Mouse (Mus musculus): Measurements from ENCODE around the gene Mtif2.
"Not testable (repeated sequence)": the region's sequence is repeated elsewhere in the genome, so short reads cannot be mapped to it uniquely, and the experiment has no call there.

Mtif2 gene

DNA sequence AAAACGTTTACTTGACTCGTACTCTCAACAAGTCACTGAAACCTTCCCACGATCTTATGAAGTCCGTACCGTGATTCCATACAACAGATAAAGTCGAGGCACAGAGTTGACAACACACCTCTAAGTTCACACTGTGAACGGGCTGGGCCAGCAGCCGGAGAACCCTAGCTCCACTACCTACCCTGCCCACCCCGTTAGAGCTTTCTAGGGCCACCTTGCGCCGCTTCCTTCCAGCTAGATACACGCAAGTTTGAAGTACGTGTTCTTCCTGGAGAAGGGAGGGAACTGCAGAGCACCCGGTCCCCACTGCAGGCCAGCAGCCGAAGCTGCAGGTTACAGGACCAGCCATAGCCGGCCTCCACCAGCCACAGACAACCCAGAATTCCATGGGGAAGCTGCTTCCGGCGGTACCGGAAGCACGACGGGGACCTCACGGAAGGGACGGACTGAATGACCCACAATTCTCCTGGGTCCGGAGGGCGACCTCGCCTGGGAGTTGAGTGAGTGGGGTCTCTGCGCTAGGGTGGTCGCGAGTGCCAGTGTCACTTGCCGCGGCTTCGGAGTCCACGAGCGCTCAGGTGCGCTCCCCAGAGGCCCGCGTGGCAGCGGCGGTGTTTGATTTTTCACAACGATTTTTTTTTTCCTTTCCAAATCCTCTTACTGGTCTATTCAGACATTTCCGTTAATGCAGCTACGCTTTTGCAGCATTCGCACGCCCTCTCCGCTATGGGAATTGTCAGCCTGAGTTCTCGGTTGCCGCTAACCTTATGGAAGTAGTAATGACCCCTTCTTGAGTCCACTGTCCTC, at the start of gene Mtif2:
TSS of gene Mtif2 (plus strand) at position 421 of the 807 bp plus-strand sequence.
- in situ Hi-C loops (cut with MboI; ENCODE audit: low sequenced_read_pairs): no loop called here

DNA sequence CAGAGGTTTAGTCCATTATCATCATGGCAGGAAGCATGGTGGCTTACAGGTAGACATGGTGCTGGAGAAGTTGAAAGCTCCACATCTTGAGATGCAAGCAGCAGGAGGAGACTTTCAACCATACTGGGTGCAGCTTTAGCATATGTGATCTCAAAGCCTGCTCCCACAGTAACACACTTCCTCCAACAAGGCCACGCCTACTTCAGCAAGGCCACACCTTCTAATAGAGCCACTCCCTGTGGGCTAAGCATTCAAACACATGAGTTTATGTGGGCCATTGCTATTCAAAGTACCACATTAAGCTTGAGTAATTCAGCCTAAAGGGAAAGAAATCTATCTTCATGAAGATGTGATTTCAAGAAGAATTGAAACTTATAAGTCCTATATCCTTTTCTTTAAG, 33.1 kb upstream of the Mtif2 start:
- in situ Hi-C loops (cut with MboI; ENCODE audit: low sequenced_read_pairs): no loop called here

DNA sequence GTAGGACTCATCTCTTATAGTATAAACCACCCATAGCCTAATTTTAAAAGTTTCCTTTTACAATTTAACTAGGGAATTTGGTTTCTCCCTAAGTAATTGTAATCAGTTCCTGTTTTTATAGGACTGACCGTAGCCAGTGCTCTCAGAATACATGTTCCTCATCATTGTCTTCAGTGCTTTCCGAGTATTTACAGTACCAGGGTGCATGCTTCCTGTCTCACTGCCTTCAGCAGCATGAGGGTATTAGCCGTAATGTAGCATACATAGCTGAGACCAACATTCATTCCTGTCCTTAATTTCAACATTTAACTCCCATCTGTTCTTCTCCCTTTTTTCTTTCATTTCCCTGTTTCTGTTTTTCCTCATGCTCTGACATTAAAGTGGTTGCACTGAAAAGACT, 29.2 kb upstream of the Mtif2 start:
- in situ Hi-C loops (cut with MboI; ENCODE audit: low sequenced_read_pairs): no loop called here

DNA sequence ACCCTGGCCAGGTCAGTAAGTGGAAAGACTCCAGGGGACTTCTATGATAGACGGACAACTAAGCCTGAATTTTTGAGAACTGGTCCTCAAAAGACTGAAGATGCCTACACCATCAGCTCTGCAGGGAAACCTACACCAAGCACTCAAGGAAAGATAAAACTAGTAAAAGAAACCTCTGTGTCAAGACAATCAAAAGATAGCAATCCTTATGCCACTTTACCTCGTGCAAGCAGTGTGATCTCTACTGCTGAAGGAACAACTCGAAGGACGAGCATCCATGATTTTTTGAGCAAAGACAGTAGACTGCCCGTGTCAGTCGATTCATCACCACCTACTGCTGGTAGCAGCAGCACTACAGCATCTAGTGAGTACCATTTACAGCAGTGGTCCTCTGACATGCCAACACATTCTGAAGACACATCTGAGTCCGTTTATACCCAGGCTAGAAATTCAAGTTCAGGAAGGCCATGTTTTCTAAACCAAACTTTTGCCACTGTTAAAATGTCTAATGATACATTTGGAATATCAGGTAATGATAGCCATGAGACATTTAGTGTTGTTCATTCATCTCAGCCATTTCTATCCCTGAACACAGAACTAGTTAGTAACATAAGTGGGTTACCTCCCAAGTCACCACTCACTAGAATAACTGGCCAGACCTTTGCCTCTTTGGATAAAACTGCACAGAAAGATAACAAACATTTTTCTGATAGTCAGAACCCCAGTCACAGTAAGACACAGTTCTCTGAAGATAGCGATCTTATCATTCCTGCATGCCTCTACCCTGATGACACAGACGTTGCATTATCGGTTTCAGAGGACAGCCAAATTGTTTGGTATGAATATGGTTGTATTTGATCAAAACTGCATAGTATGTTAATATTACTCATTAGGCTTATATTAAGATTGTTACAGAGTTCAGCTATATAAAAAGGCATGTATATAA, 22.0 kb upstream of the Mtif2 start:
- in situ Hi-C loops (cut with MboI; ENCODE audit: low sequenced_read_pairs): no loop called here

DNA sequence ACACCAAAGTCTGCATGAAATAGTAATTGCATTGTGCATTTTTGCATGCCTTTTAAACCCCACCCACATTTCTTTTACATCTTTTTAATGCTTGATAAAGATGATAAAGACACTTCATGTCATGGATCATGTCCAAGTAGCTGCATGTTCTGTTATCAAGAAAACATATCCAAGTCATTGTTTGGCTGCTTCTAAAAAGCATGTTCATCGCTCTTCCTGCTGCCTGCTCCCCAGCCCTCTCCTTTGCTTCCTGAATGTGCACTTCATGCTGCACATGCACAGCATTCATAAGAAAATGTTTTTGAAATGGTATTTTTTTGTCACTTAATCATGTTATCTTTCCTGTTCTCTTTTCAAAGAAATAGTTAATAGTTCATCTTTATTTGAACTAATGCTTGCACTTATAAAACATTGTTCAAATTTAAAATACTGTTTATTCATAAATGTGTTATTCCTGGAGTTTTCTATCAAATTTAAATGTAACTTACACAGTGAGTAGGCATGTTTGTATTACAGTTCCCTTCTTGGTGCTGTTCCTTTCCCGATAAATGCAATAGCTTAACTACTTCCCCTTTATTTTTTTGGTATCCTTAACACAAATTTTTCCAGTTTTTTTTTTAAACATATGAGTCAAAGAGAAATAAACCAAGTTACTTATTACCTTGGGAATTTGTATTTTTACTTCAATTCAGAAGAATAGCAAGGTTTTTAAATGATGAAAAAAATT, 21.1 kb upstream of the Mtif2 start:
- in situ Hi-C loops (cut with MboI; ENCODE audit: low sequenced_read_pairs): no loop called here

DNA sequence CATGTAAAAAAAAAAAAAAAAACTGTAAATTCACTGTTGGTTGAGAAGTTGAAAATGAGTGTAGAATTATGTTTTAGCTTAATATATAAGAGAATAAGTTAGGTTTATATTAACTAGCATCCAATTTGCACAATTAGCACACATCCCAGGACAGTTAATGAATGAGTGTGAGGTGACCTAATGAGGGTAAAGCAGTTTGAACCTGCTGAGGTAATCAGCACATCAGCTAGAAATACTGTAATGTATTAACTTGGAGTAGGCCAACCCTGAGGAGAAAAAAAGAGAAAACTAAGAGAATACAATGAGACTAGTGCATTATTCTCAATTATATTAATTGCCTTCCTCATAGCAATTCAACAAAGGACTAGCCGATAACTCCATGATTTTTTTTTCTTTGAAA, 16.8 kb upstream of the Mtif2 start:
- in situ Hi-C loops (cut with MboI; ENCODE audit: low sequenced_read_pairs): no loop called here

DNA sequence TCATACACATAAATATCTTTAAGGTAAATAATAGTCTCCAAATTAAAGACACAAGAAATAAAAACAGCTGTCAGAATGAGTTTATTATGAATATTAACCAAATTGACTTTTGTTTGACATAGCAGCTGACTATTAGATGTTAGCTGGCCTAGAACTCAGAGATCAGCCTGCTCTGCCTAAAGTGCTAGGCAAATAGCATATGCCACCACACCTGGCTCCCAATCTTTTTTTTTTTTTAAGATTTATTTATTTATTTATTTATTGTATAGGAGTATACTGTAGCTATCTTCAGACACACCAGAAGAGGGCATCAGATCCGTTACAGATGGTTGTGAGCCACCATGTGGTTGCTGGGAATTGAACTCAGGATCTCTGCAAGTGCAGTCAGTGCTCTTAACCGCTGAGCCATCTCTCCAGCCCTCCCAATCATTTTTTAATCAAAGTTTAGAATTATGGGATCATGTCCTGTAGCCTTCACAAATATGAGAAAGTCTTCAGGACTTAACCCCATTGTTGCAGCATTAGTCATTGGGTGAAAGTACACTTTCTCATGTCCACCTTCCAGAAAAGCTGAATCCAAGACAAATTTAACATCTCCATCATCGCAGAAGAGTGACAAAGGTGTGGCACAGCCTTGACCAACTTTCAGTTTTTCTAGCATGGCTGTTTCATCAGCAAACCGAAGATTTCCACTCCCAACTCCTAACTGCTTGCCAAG, 13.2 kb upstream of the Mtif2 start:
- in situ Hi-C loops (cut with MboI; ENCODE audit: low sequenced_read_pairs): no loop called here

DNA sequence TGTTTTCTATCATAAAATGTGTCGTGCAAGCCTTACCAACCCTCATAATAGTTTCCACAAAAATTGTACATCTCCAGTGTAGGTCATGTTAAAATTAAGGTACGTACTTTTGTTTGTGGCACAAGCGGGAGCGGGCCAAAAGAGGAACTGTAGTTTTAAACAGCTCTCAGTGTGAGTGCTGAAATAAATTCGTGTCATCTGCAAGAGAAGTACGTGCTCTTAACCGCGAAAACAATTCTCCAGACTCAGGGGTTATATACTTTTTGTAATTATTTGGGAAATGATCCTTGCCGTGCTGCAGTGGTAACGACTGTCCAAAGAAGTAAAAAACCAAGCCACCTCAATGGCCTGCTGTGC, 11.9 kb upstream of the Mtif2 start:
- in situ Hi-C loops (cut with MboI; ENCODE audit: low sequenced_read_pairs): no loop called here

DNA sequence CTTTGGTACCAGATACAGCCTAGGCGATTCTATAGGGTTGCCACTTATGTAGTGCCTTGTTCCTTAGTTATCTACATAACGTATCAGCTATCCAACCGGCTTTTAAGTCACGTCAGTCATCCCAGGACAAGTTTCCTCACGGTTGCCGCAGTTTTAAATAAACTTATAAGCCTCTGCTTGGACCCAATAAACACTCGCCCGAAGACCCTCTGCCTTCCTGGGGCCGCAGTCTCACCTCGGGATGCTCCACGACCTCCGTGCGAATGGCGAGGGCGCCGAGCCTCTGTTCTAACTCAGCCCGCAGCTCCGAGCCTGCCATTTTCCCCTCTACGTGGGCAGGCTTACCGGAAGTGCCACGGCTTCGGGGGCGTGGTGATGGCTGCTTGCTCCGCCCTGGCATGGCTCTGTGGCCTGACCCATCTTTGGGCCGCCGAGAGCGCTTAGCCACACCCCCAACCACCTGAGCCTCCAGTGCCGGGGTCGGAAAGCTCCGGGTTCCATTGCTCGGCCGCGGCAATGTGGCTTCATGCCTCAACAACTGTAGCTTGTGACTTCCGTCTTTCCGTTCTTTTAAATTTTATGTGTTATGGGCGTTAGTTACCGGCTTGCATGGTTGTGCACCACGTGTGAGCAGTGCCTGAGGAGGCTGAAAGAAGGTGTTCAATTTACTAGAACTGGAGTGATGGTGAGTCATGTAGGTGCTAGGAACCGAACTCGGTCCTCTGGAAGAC, 11.4 kb upstream of the Mtif2 start, which contains the start of gene Prorsd1:
TSS of gene Prorsd1 (minus strand) at position 352 of the 731 bp plus-strand sequence.
- in situ Hi-C loops (cut with MboI; ENCODE audit: low sequenced_read_pairs): no loop called here

DNA sequence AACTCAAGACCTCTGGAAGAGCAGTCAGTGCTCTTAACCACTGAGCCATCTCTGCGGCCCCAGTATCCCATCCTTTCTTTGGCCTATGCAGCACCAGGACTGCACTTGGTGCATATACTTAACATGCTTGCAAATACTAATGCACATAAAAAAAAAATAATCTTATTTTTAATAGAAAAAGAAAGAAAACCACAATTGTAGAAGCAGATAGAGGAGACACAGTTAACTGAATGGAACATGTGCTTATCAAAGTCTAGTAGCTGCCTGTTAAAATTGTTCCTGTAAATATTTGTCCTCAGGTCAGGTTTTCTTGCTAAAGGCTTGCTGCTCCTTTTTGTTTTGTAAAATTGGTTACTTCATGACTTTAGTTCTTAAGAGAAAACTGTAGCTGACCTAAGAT, 12.0 kb downstream of the Mtif2 start:
- in situ Hi-C loops (cut with MboI; ENCODE audit: low sequenced_read_pairs): loop anchor here (10.0 kb wide), 1 partner anchor 157 kb away; the partner anchor contains the start of gene Rtn4

DNA sequence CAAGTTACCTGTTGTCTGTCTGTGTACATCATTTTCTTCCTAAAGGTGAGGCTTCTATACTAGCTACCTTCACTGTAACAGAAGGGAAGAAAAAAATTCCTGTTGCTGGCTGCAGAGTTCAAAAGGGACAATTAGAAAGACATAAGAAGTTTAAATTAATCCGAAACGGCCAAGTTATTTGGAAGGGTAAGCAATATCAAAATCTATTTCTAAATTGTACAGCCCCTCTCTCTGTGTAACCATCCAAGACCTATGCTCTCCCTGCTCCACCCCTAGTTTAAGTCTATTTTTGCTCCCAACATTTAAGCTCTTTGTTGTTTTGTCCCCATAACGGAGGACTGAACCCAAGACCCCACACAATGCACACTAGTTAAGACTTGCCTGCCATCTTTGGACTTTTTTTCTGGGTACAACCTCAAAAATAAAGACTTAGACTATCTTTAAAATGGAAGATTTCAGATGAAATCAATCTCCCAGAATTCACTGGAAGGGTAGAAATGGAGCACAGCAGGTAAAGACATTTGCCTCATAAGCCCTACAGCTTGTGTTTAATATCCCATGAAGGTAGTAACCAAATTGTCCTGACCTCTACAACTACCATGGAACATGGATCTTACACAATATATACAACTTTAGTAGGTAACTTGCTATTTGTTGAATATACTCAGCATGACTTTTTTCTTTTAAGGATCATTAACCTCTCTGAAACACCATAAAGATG, 18.2 kb downstream of the Mtif2 start:
- in situ Hi-C loops (cut with MboI; ENCODE audit: low sequenced_read_pairs): no loop called here

DNA sequence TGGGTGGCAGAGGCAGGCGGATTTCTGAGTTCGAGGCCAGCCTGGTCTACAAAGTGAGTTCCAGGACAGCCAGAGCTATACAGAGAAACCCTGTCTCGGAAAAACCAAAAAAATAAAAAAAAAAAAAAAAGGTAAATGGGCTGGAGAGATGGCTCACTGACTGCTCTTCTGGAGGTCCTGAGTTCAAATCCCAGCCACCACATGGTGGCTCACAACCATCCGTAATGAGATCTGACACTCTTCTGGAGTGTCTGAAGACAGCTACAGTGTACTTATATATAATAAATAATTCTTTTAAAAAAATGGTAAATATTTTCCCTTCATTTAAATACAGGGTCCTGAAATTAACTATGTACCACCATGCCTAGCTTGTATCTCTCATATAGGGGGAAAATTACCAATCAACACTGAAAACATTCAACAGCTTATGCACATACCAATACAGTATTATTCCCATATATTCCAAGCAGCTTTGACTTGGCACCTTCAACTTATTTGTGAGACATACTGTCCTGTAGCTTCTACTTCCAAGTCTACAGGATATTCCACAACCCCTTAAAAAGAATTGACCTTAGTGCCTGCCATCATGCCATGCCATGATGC, 19.0 kb downstream of the Mtif2 start:
- in situ Hi-C loops (cut with MboI; ENCODE audit: low sequenced_read_pairs): not testable (repeated sequence)

DNA sequence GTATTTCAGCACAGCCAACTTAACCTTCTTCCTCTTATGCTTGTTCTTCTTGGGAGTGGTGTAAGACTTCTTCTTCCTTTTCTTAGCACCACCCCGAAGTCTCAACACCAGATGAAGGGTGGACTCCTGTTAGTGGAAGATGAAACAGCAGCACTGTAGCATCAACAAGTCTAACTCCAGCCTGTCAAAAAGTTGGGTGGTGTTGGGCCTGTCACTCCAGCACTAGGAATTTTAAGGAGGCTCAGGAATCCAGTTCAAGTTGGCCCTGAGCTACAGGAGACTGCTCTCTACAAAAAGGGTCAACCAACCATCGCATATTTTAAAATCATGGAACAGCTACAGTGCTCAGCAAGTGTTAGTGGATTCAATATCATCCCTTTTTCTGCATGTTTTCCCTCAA, 20.1 kb downstream of the Mtif2 start:
- in situ Hi-C loops (cut with MboI; ENCODE audit: low sequenced_read_pairs): not testable (repeated sequence)

DNA sequence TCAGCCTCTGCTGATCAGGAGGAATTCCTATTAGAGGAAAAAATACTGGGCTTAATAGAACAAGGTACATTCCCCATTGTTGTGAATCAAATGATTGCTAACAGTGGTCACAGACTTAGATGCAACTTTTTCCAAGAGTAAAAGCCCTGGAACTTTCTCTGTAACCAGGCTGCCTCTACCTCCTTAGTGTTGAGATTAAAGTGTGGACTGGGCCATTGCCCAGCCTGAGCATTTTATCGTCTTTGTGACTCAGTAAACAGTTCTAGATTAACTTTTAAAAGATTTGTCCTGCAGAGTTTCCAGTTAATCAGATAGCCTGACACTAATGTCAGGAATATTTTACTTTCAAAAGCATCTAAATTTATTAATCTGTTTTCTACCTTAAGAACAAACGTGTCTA, 20.6 kb downstream of the Mtif2 start:
- in situ Hi-C loops (cut with MboI; ENCODE audit: low sequenced_read_pairs): no loop called here

DNA sequence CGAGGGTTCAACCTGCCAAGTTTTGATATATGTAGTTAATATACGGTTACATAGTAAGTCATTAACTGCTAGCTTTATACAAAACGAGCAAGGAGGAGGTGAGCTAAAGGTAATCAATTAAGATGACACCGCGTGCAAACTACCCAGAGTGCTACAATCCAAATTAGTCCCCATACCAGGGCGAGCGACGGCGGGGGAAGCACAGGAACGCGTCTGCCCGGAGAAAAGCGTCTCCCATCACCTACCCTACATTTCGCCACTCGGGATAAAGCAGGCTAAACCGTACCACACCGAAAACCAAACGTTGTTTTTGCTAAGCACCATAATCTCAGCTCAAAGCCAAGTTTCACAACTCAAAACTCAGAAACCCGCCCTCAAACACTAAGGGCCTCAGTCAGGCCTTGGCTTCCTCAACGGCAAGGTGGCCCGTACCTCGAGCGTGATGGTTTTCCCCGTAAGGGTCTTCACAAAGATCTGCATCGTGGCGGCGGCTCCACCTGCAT, 21.1 kb downstream of the Mtif2 start:
- in situ Hi-C loops (cut with MboI; ENCODE audit: low sequenced_read_pairs): no loop called here

DNA sequence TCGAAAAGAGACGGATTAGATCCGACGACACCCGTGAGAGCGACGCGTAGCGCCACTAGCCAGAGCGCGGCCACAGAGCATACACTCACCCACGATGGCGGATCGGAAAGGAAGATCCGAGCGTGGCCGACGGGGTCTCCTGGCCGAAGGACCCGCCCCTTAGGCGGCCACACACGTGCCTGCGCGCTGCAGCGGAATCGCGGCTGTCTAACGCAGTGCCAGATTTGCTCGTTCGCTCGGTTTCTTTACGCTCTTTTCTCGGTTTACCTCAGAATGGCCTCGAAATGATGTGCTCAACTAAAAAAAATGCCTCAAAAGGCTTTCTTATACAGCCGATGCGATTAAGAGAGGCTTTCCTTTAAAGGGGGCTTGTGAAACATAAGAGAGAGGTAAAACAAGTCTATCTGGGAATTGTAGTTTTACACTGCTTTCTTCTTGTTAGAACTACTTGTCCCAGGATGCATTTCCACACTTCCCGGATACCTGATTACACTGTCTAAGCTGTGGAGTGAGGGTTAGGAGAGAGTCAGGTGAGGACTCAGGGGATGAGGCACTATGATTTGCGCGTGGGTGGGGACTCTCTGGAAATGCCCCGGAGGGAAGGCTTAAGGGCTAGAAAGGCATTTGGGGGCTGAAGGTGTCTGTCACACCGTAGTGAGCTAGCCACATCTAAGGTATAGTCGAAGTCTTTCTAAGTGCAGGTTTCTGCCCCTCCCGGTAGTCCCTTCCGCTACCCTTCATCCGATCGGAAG, 21.7 kb downstream of the Mtif2 start, which contains the start of the genes Clhc1 and Rps27a:
TSS of gene Clhc1 (plus strand) at position 199 of the 752 bp plus-strand sequence.
TSS of gene Rps27a (minus strand) at position 358 of the 752 bp plus-strand sequence.
- in situ Hi-C loops (cut with MboI; ENCODE audit: low sequenced_read_pairs): no loop called here

DNA sequence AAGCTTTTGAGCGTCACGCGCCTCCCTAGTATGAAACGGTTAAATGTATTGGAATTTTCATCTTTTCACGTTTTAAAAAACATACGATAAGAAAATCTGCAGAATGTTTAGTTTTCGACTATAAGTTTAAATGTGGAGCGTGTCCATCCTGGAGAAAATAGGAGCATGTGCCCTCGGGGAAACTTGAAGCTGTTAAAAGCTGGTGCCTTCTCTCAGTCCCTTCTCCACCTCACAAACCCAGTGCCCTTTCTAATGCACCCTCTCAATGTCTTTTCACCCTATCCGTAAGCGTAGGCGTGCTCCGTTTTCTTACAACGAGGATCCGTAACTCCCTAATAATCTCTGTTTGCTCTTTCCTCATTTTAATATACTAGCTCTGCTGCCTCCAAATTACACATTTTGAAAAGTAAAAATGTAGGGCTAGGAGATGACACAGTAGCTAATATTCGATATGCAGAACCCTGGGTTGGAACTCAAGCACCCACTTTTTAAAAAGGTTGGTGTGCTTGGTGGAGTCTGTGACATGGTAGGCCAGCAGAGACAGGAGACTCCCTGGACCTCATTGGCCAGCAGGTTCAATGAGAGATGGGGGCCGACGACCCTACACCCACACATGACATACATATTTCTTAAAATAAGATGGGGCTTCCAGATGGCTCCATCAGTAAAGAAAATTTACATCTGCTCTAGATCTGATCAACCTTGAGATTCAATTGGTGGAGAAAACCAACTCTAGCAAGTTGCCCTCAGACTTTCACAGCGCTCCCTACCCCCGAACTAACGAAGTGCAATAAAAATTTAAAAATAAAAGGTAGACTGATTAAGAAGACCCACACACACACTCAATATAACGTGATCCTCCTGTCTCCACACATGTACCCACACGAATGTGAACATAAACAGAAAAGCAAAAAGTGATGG, 22.6 kb downstream of the Mtif2 start:
- in situ Hi-C loops (cut with MboI; ENCODE audit: low sequenced_read_pairs): no loop called here

Measured in CH12F3 (cell line).